Mouse (Mus musculus) testis, postnatal 10 days (tissue): ENCODE data around the gene Polr3h.
"Not testable (repeated sequence)": the region's sequence is repeated elsewhere in the genome, so short reads cannot be mapped to it uniquely, and the experiment has no call there.

ENCODE experiments used
- DNase-seq: peaks from one replicate; pipeline ENCODE4 v3.0.0; 2021; ENCODE audit warnings: low spot score

The Polr3h gene

DNA sequence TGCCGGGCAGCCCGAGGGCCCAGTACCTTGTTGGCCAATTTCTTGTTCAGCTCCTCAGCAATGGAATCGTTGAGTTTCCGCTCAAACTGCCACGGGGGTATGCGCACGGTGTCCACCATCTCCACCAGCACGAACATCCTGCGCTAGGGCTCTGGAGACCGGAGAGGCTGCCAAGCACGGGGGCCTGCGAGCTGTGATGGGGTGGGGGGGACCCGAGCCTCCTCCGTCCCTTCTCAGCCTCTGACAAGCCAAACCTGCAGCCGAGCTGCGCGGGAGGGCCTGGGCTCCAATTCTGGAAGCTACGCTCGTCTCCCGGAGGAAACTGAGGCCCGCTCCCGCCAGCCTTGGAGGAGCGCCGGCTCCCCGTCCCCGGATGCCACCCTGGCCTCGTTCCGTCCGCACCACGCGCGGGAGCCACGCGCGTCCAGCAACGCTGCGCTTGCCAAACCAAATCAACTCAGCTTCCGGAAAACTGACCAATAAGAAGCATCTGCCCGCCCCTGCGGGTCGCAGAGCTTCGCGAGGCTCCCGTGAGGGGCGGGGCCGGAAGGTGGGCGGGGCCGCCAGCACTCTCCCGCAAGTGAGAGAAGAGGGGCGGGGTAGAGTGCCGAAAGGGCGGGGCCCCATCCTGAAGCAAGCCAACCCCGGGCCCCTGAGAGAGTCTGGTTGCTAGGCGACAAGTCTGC is at the start of gene Polr3h:
Gene Polr3h, minus strand, starts transcription at position 481 of the 686 bp plus-strand sequence.
- peak; percentile 99 for DNase-seq

DNA sequence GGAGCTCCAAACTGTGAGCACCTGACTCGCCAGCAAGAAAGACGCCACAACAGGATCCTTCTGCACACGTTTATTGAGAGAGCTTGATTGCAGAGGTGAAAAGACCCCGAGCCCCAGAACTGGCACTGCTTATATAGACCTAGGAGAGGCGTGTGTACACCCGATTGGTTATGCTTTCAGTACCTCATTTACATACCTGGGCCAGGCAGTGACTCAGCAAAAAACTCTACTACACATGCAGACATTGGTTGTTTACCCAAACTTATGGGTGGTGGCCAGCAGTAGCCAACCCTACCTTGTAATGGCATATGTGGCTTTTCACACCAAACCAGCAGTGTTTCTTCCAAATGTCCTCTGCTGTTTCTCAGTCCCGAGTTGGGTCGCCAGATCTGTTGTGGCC is 49.1 kb upstream of the Polr3h start:
- not testable (repeated sequence) for DNase-seq

DNA sequence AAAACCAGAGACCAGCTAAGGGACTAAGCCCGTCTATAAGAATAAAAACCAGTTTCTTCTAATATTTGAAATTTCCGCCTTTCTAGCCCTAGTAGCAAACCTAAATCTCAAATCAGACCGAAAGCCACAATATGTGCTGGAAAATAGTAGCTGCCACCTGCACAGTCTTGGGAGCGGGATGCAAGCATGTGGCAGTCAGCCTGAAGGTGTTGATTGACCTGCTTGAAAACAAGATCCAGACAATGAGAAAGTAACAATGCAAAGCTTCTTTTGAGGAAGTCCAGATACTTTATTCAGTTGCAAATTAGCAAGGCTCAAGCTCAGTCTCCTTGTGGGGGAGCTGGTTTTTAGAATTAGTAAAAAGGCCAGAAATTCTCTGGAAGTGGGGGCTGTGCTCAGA is 44.5 kb upstream of the Polr3h start:
- DNase-seq = not testable (repeated sequence)

DNA sequence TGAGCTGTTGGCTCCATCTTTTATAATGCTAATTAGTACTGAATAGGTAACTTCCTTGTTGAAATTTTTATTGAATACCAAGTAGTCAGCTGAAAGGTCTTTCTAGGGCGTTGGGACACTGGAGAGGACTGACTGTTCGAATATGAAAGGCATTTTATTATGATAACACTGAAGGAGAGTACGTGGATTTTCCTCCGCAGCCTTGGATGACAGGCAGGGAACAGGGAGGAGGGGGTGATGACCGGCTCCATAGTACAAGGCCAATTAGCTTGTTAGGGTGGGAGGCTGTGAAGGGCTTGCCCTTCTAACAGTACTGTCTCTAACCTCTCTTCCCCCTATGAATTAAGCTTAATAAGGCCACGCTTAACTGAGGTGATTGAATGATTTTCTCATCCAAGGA is 43.6 kb upstream of the Polr3h start:
- DNase-seq = not testable (repeated sequence)

DNA sequence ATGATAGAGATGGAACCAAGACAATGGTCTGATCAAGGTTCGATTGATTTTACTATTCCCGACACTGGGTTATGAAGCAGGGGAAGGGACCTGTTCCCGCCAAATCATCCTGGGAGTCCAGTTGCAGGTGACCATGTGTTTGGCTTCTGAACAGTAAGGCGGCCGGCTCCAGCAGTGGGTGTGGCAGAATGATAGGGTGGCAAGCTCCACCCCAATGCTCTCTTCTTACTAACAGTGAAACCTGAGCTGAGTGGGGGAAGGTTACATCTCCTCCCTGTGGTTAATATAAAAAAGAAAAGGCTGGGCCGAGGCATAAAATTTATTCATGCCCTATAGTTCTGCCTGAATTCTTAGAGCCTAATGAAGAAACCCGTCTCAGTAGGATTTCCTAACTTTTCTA is 43.1 kb upstream of the Polr3h start:
- DNase-seq = no peak

DNA sequence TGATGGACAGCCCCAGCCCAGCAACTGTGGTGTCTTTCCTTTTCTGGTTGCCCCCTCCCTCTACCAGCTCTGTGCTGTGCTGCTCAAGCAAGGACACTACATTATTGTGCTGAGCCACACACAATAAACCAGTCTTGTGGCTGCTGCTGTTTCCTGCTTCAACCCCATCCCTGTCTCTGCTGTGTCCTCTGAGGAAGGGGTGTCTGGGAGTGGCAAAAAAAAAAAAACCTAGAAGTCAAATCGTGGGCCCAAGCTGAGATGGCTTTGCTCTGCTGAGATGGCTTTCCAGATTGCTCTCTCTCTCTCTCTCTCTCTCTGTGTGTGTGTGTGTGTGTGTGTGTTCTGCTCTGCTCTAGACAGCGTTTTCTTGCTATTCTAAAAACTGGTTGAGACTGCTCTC is 42.4 kb upstream of the Polr3h start:
- DNase-seq = no peak

DNA sequence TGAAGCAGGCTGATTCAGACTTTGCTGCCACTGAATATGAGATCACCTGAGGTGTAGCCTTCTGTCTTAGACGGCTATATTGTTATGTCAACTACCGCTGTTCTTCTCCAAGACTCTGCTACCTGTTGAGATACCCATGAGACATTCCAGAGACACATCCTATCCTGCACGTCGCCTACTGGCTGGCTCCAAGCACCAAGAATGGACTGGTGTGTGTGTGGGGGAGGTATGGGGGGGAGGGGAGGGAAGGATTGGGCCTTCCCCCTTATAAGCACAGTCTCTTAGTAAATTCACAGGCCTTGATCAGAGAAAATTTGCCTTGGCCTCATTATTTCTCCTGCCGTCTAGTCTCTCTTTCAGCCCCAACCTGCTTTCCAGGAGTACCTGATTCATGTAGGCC is 41.8 kb upstream of the Polr3h start:
- DNase-seq = no peak

DNA sequence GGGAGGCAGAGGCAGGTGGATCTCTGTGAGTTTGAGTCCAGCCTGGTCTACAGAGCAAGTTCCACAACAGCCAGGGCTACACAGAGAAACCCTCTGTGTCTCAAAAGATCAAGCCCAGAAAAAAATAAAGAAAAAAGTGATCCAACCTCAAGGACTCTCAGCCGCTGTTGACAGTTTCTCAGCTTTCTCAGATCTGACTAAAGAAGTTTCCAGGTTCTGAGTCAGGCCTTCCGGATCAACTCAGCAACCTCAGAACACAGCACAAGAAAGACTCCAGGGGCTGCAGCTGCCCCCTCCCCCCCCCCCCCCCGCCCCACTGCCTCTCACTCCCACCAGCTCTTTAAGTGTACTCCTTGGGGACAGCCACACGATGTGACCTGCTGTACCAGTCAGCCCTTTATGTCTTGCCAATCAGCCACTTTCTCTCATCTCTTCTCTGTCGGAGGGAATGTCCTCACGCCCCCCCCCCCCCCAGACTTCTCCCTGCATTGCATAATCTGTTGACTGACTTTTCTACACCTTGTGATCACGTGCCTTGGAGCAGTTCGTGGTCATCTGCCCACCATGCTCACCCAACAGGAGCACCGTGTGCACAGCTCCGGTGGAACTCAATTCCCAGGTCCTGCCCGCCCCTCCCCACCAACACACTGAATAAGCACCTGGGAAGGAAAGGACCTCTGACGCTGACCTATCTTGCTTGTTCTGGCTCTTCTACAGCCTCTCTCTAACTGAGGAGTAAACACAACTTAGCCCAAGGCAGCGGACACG is 40.2 kb upstream of the Polr3h start:
- DNase-seq = no peak

DNA sequence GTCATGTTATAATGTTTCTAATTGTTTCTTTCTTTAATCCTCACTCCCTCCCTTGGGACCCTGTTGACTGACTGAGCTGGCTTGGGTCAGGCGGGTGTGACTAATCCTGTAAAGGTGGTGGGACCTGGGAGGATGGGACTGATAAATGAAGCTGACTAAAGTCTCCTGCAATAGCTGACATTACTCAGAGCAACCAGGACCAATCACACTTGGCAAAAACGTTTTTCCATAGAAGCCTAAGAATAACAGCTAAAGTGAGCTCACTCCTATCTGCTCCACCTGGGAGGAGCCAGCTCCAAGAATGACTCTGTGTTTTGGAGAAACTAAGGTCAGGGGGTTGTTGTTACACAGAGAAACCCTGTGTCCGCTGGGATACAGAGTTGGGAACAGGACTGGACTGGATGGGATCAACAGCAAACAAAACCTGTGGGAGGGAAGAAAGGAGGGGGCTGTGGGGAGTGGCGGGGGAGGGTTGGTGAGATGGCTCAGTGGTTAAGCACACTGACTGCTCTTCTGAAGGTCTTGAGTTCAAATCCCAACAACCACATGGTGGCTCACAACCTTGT is 39.0 kb upstream of the Polr3h start:
- DNase-seq = no peak

DNA sequence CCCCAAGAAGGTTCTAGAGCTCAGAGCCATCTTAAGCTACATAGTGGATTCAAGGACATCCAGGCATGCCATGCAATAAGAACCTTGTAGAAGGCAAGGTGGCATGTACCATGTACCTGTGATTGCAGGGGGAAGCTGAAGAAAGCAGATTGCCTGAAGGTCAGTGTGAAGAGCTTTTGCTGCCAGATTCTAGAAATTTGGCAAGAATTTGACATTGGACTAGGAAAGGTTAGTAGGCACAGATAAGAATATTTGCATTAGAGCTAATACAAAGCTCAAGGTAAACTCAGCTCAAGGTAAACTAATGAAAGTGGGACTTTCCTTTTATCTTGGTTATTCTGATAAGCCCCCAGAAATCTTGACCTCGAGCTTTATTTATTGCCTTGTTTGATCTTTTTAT is 38.2 kb upstream of the Polr3h start:
- no peak for DNase-seq

DNA sequence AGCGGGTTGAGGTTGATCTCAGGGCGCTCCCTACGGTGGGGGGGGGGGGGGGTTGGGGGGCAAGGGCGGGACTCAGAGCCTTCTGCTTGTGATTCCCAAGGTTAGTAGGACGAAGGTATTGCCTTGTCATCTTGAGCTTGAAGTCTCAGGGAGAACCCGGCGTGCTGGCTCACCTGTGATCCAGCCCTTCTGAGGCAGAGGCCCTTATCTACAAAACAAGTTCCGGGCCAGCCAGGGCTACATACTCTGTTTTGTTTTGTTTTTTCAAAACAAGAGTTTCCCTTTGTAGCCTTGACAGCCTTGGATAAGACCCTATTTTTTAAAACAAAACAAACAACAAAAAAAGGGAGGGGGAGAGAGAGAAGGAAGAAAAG is 35.0 kb upstream of the Polr3h start:
- no peak for DNase-seq

DNA sequence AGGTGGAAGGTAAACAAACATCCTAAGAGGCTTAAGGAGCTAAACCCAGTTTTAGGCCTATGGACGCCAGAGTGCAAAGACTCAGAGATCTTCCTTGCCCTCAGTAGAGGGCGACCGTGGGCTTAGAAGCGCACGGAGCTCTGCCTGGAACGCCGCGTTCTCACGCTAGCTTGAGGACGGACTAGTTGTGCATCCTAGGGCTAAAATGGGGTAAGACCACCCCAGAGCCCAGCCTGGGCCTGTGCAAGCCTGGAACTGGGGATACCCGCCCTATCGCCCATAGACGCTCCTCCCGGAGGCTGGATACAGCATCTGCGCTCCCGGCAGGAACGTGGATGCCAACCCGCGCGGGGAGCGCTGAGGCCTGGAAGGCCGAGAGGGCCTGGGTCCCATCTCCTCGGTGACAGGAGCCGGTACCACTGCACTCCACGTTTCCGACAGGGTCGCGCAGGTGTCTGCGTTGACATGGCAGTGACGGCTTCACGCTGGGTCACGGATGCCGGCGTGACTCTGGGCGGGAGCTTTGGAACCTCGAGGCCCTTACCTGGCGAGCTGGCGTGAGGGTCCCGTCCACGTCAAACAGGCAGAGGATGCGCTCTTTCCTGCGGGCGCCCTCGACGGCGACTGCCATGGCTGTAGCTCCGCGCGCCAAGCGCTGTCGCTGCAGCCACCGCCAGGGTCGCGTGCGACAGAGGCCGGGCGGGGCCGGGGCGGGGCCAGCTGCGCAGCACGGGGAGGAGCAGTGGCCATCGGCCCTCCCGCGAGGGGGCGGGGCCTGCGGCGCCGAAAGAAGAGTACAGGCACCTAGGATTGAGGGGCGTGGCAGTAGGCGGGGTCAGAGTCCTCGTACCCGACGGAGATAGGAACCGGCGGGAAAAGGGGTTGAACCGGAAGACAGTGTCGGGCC is 34.4 kb upstream of the Polr3h start, which contains the start of gene Pmm1:
Gene Pmm1, minus strand, starts transcription at position 760 of the 907 bp plus-strand sequence.
- peak; percentile 100 for DNase-seq

DNA sequence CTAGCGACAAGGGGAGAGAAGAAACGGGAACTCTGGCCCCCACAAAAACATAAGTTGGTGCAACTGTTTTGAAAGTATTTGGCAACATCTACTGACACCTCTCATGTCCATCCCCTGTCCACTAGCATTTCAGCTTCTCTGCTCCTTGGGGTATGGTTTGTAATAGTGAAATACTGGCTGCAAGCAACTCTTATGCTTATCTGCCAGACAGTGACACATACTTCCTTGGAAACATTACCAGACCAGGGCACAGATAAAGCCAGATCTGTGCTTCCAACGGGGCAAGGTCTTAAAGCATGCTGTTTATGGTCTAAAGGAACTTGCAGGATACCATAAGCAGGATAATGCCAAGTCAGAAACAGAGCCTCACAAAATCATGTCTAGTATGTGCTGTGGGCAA is 32.9 kb upstream of the Polr3h start:
- DNase-seq = no peak

DNA sequence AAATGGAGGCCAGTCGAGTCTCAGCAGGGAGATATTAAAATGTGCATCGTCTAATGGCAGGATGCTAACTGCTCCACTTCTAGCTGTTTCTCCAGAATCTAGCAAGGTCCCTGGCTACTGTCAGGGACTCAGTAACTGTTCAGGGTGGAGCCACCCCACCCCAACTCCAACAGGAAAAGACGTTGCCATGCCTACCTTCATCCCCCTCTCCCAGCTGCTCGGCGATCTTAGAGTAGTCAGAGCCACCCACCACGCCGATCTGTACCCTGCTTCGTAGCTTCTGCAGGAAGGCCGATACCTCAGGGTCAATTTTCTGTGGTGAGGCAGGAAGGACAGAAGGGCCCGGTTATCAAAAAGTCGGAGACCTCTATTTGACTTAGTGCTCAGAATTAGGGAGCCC is 31.6 kb upstream of the Polr3h start:
- DNase-seq = no peak

DNA sequence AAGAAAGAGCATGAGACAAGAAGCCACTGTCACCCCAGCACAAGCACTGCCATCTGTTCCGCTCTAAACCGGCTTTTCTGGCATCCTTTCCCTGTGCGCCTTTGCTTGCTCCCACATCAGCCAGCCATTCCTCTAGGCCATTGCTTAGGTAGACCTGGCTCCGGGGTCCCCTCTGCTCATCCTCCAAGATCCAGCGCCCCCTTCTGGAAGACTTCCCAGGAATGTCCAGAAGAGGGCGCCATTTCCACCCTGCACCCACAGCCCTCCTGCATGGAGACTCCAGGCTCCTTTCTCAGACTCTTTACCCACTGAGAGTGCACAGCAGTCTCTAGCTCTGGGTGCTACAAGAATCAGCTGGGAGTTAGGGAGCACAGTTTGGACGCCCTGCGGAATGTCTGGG is 30.4 kb upstream of the Polr3h start:
- peak; percentile 81 for DNase-seq

DNA sequence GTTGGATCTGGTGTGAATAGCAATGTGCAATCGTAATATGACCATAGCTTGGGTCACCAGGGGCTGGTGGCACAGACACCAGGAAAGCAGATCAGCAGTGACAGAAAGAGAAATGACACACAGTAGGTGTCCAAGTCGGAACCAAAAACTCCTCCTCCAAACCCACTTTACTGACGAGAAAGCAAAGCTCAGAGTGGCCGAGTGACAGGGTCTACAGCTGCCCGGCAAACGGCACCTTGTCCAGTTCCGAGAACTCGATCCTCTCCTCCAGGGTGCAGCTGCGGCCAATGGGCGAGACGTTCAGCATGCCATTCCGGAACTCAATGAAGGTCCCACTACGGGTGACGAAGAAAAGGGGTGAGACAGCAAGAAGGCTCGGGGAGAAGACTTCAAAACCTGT is 29.4 kb upstream of the Polr3h start:
- DNase-seq = no peak

DNA sequence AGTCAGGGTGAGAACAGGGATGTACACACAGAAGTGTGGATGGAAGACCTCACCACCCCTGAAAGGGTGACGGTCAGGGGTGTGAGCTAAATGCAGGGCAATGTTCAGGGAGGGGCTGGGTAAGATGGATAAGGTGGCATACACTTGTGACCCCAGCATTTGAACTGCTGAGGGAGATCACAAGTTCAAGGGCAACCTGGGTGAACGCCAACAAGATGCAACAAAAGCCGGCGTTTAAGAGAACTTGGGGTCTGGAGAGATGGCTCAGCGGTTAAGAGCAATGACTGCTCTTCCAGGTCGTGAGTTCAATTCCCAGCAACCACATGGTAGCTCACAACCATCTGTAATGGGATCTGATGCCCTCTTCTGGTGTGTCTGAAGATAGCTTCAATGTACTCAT is 28.7 kb upstream of the Polr3h start:
- no peak for DNase-seq

DNA sequence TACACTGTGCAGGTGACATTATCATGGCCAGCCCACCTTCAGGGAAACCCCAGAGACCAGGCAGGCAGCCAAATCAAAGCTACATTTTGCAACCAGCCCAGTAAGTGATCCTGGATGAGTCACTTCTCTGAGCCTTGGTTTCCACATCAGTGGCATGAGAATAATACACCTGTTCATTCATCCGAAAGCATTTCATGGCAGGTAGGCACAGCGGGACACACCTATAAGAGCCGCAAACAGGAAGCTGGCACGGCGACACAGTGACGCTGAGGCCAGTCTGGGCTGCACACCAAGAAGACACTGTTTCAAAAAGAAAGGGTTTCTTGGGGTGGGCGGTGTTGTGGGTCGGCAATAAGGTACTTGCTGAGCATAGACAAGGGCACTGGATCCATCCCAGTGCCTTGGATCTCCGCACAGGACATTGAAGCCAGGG is 28.1 kb upstream of the Polr3h start:
- DNase-seq = no peak

DNA sequence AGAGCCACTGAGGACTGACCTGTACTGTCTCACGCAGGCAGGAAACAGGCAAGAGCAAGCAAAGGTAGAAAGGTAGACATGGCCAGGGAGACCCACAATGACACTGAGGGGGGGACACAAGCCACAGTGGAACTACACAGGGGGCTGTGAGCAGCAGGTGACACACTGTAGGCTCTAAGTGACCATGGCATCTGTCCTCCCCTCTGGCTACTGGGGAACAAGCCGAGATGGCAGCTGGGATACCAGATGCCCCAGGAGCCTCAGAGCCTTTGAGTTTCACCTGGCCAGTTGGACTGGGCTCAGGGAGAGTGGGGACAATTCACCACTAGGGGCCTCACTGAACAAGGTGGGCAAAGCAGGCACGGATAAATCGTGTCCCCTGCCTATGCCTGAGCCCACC is 26.3 kb upstream of the Polr3h start:
- DNase-seq = no peak

DNA sequence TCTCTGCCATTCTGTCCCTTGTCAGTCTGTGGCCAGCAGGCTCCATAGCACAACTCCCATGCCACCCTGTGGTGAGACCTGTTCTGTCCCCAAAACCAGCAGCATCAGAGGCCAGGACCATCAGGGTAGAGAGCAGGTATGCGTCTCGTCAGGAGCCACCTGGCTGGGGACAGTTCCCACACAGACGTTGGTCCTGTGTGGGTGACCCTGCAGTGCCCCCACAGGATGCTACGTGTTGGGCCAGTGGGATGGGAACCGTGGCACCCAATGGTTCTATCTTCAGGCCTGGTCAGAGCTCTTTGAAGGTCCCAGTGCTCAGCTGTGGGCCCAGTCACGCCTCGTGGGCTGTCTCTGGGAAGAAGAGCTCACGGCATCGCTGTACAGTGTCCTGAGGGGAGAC is 25.1 kb upstream of the Polr3h start:
- no peak for DNase-seq

DNA sequence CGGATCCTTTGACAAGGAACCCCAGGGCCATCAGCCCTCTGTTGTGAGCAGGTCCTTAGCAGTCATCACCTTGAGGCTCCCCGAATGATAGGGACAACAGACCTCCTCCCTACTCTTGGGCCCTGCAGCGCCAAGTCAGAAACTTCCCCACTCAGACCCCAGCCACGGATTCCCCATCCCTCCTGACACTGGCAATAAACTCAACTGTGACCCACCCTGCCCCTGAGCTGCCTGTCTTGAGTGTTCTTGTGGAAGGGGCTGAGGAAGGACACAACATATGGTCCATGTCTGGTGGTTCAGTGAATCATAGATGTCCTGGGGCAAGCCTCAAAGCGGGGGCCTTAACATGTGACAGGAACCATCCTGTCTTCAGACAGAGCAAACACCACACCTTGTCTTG is 24.7 kb upstream of the Polr3h start:
- DNase-seq = no peak

DNA sequence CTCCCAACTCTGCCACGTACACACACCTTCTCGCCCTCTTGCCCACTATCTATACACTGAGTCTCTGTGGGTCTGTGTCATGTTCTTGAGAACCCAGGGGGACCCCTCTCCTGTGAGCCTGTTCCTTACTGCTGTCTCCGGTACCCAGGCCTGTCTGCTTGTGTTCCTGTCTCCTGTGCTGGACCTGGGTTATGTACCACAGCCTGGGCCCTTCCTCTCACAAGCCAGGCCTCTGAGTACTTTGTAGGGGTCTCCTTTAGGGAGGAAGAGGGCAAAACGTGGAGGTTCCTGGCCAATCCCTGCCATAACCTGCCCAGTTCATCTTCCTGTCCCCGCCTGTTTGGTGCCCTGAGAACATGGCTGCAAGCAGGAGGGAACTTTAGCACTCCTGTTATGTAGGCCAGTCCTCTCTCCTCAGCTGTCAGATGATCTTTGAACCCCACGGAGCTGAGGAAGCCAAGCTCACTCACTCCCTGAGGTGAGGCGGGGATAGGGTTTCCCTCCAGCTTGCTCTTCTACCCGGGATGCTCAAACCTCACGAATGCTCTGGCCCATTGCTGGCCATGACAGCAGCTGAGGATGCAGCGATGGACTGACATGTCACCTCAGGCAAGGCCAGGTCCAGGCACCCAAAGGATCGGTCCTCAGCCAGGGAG is 23.6 kb upstream of the Polr3h start:
- no peak for DNase-seq
